Mouse (Mus musculus) kidney, postnatal 14 days (tissue): ENCODE results near the gene Sycp3.
A peak's percentile ranks its signal among the peaks of the same experiment; 100 is the strongest.
"Not testable (repeated sequence)": the region's sequence is repeated elsewhere in the genome, so short reads cannot be mapped to it uniquely, and the experiment has no call there.

Experiments used
- DNase-seq: peaks from one replicate; pipeline ENCODE4 v3.0.0; 2022; ENCODE audit warnings: mixed read lengths

The Sycp3 gene

GRCm38 (mm10) chr10:88459502-88459992 lies at the start of gene Sycp3:
Sycp3 (plus strand) TSS chr10:88459569.
- peak; percentile 18 for DNase-seq

- DNase-seq = no peak
These were observed 49.6 kb upstream of the Sycp3 start for GRCm38 (mm10) chr10:88409751-88410150.

- DNase-seq = no peak
These were observed 46.9 kb upstream of the Sycp3 start for GRCm38 (mm10) chr10:88412290-88412995.

GRCm38 (mm10) chr10:88417686-88418085 lies 41.7 kb upstream of the Sycp3 start:
- no peak for DNase-seq

GRCm38 (mm10) chr10:88420141-88420541 lies 39.2 kb upstream of the Sycp3 start:
- DNase-seq = no peak

GRCm38 (mm10) chr10:88420655-88421435 lies 38.5 kb upstream of the Sycp3 start:
- no peak for DNase-seq

- DNase-seq = peak; percentile 69
These were observed 33.1 kb upstream of the Sycp3 start for GRCm38 (mm10) chr10:88426158-88426816.

- DNase-seq = no peak
These were observed 32.5 kb upstream of the Sycp3 start for GRCm38 (mm10) chr10:88426896-88427295.

- DNase-seq = no peak
These were observed 31.4 kb upstream of the Sycp3 start for GRCm38 (mm10) chr10:88427998-88428397.

- DNase-seq = no peak
These were observed 18.1 kb upstream of the Sycp3 start for GRCm38 (mm10) chr10:88441224-88441623.

- DNase-seq = no peak
These were observed 8.1 kb upstream of the Sycp3 start for GRCm38 (mm10) chr10:88451221-88451620.

- DNase-seq = no peak
These were observed 7.4 kb upstream of the Sycp3 start for GRCm38 (mm10) chr10:88451990-88452389.

GRCm38 (mm10) chr10:88457816-88458215 lies 1.6 kb upstream of the Sycp3 start:
- peak; percentile 16 for DNase-seq

- DNase-seq = peak; percentile 7
These were observed 902 bp downstream of the Sycp3 start for GRCm38 (mm10) chr10:88460122-88460820.

GRCm38 (mm10) chr10:88482866-88483265 lies 23.5 kb downstream of the Sycp3 start:
- not testable (repeated sequence) for DNase-seq

GRCm38 (mm10) chr10:88488629-88489028 lies 29.3 kb downstream of the Sycp3 start:
- no peak for DNase-seq

- DNase-seq = no peak
These were observed 32.3 kb downstream of the Sycp3 start for GRCm38 (mm10) chr10:88491632-88492031.

GRCm38 (mm10) chr10:88492658-88493057 lies 33.3 kb downstream of the Sycp3 start:
- DNase-seq = no peak

- DNase-seq = no peak
These were observed 35.7 kb downstream of the Sycp3 start for GRCm38 (mm10) chr10:88494959-88495587.

- DNase-seq = no peak
These were observed 37.6 kb downstream of the Sycp3 start for GRCm38 (mm10) chr10:88496864-88497564.

GRCm38 (mm10) chr10:88499993-88500392 lies 40.6 kb downstream of the Sycp3 start:
- DNase-seq = no peak

GRCm38 (mm10) chr10:88501370-88501769 lies 42.0 kb downstream of the Sycp3 start:
- DNase-seq = peak; percentile 47
